Mouse (Mus musculus): ENCODE measurements around the gene Rplp1. TPM values are rescaled to one million over a fixed set of nuclear protein-coding genes. Genes with fewer than 3 reads are reported as not detected.

Gene Rplp1
- polyA plus RNA-seq, 1 experiment from 2014 or later, result 913 TPM

GRCm38 (mm10) chr9:61898401-61898800, 15.9 kb downstream of the Rplp1 start:
- peaks cover 83% of the 10 kb centered on the region for H3K27me3 ChIP-seq (replicated peaks)
- WGBS, result 1% methylated on average over 7 of the region's 8 CpGs

GRCm38 (mm10) chr9:61895014-61895413, 19.3 kb downstream of the Rplp1 start:
- 60% methylated on average over 8 of the region's 8 CpGs for WGBS
- Histone ChIP-seq H3K4me3 (no peak overlapping the region), H3K9ac (no peak overlapping the region), H3K4me2 (no peak overlapping the region), H3K9me3 (no peaks in the 10 kb centered on the region), H3K27ac (replicated peaks) (no peak overlapping the region), H3K36me3 (no peaks in the 10 kb centered on the region), H3K4me1 (peaks cover 8% of the 10 kb centered on the region; the same call in 1 of the 2 replicates), H3K27me3 (replicated peaks) (peaks cover 67% of the 10 kb centered on the region)
- ATAC-seq (ENCODE audit: extremely low read depth, insufficient number of reproducible peaks, low FRiP score, low TSS enrichment), result no peak

More at GRCm38 (mm10) chr9:61898401-61898800, 15.9 kb downstream of the Rplp1 start:
- Histone ChIP-seq H3K9me3 (no peaks in the 10 kb centered on the region), H3K4me3 (no peak overlapping the region), H3K4me1 (peaks cover 3% of the 10 kb centered on the region; the same call in 1 of the 2 replicates), H3K9ac (no peak overlapping the region), H3K36me3 (no peaks in the 10 kb centered on the region), H3K27ac (replicated peaks) (no peak overlapping the region), H3K4me2 (no peak overlapping the region)
- no peak for ATAC-seq (ENCODE audit: extremely low read depth, insufficient number of reproducible peaks, low FRiP score, low TSS enrichment)

GRCm38 (mm10) chr9:61889855-61890254, 24.5 kb downstream of the Rplp1 start:
- 43% methylated on average over 8 of the region's 8 CpGs for WGBS
- Histone ChIP-seq H3K36me3 (no peaks in the 10 kb centered on the region), H3K4me3 (no peak overlapping the region), H3K4me1 (peaks cover 35% of the 10 kb centered on the region), H3K27ac (replicated peaks) (no peak overlapping the region; the same call in 1 of the 2 replicates), H3K9ac (no peak overlapping the region), H3K9me3 (no peaks in the 10 kb centered on the region), H3K27me3 (replicated peaks) (peaks cover 24% of the 10 kb centered on the region), H3K4me2 (no peak overlapping the region)
- ATAC-seq (ENCODE audit: extremely low read depth, insufficient number of reproducible peaks, low FRiP score, low TSS enrichment), result no peak

- H3K9me3 ChIP-seq, result no peaks in the 10 kb centered on the region
- no peak overlapping the region for H3K4me2 ChIP-seq
- no peak overlapping the region for H3K9ac ChIP-seq
- WGBS, result 39% methylated on average over 11 of the region's 11 CpGs
- no peak for ATAC-seq (ENCODE audit: extremely low read depth, insufficient number of reproducible peaks, low FRiP score, low TSS enrichment)
- H3K27me3 ChIP-seq (replicated peaks), result peaks cover 15% of the 10 kb centered on the region
- no peaks in the 10 kb centered on the region for H3K36me3 ChIP-seq
- no peak overlapping the region for H3K4me3 ChIP-seq
- no peak overlapping the region for H3K27ac ChIP-seq (replicated peaks)
- H3K4me1 ChIP-seq, result peaks cover 43% of the 10 kb centered on the region
Observed at GRCm38 (mm10) chr9:61887661-61888379, 26.5 kb downstream of the Rplp1 start.

- Histone ChIP-seq H3K27me3 (replicated peaks) (peaks cover 16% of the 10 kb centered on the region), H3K36me3 (no peaks in the 10 kb centered on the region), H3K4me3 (no peak overlapping the region), H3K9me3 (no peaks in the 10 kb centered on the region), H3K4me1 (peaks cover 43% of the 10 kb centered on the region), H3K4me2 (no peak overlapping the region), H3K9ac (no peak overlapping the region), H3K27ac (replicated peaks) (no peak overlapping the region)
- no peak for ATAC-seq (ENCODE audit: extremely low read depth, insufficient number of reproducible peaks, low FRiP score, low TSS enrichment)
- 74% methylated on average over 7 of the region's 7 CpGs for WGBS
Observed at GRCm38 (mm10) chr9:61885964-61886363, 28.4 kb downstream of the Rplp1 start.

- H3K4me1 ChIP-seq, result peaks cover 38% of the 10 kb centered on the region
- peaks cover 16% of the 10 kb centered on the region for H3K27me3 ChIP-seq (replicated peaks)
- ATAC-seq (ENCODE audit: extremely low read depth, insufficient number of reproducible peaks, low FRiP score, low TSS enrichment), result no peak
- no peak overlapping the region for H3K4me3 ChIP-seq
- H3K27ac ChIP-seq (replicated peaks), result no peak overlapping the region; the same call in 1 of the 2 replicates
- 58% methylated on average over 13 of the region's 13 CpGs for WGBS
- no peak overlapping the region for H3K9ac ChIP-seq
- H3K4me2 ChIP-seq, result peak overlapping the region; percentile 1; the same call in 1 of the 2 replicates
- H3K36me3 ChIP-seq, result no peaks in the 10 kb centered on the region
- H3K9me3 ChIP-seq, result no peaks in the 10 kb centered on the region
Observed at GRCm38 (mm10) chr9:61884936-61885335, 29.4 kb downstream of the Rplp1 start.

- ATAC-seq (ENCODE audit: extremely low read depth, insufficient number of reproducible peaks, low FRiP score, low TSS enrichment), result no peak
- Histone ChIP-seq H3K27me3 (replicated peaks) (peaks cover 16% of the 10 kb centered on the region), H3K9ac (no peak overlapping the region), H3K36me3 (no peaks in the 10 kb centered on the region), H3K9me3 (no peaks in the 10 kb centered on the region), H3K27ac (replicated peaks) (no peak overlapping the region), H3K4me2 (peak overlapping the region; percentile 1; the same call in 1 of the 2 replicates), H3K4me1 (peaks cover 32% of the 10 kb centered on the region), H3K4me3 (no peak overlapping the region)
- WGBS, result 52% methylated on average over 7 of the region's 7 CpGs
Observed at GRCm38 (mm10) chr9:61884375-61884774, 30.0 kb downstream of the Rplp1 start.

- no peak overlapping the region for H3K27ac ChIP-seq (replicated peaks)
- no peak overlapping the region for H3K4me2 ChIP-seq
- H3K9ac ChIP-seq, result no peak overlapping the region
- H3K27me3 ChIP-seq (replicated peaks), result peaks cover 32% of the 10 kb centered on the region
- no peaks in the 10 kb centered on the region for H3K9me3 ChIP-seq
- WGBS, result 68% methylated on average over 3 of the region's 3 CpGs
- no peak overlapping the region for H3K4me3 ChIP-seq
- no peaks in the 10 kb centered on the region for H3K36me3 ChIP-seq
- H3K4me1 ChIP-seq, result peaks cover 24% of the 10 kb centered on the region
- ATAC-seq (ENCODE audit: extremely low read depth, insufficient number of reproducible peaks, low FRiP score, low TSS enrichment), result no peak
Observed at GRCm38 (mm10) chr9:61882179-61882578, 32.2 kb downstream of the Rplp1 start.

- Histone ChIP-seq H3K27ac (replicated peaks) (no peak overlapping the region), H3K4me1 (peaks cover 8% of the 10 kb centered on the region), H3K27me3 (replicated peaks) (peaks cover 61% of the 10 kb centered on the region), H3K36me3 (no peaks in the 10 kb centered on the region), H3K4me2 (no peak overlapping the region), H3K9me3 (no peaks in the 10 kb centered on the region), H3K9ac (no peak overlapping the region), H3K4me3 (no peak overlapping the region)
- ATAC-seq (ENCODE audit: extremely low read depth, insufficient number of reproducible peaks, low FRiP score, low TSS enrichment), result no peak
- 43% methylated on average over 2 of the region's 2 CpGs for WGBS
Observed at GRCm38 (mm10) chr9:61878889-61879288, 35.5 kb downstream of the Rplp1 start.

- H3K9me3 ChIP-seq, result no peaks in the 10 kb centered on the region
- H3K9ac ChIP-seq, result no peak overlapping the region
- H3K27me3 ChIP-seq (replicated peaks), result peaks cover 64% of the 10 kb centered on the region
- no peak overlapping the region for H3K4me3 ChIP-seq
- H3K4me1 ChIP-seq, result peaks cover 8% of the 10 kb centered on the region
- peak overlapping the region; percentile 16; the same call in 1 of the 2 replicates for H3K4me2 ChIP-seq
- no peaks in the 10 kb centered on the region for H3K36me3 ChIP-seq
- whole genome bisulfite sequencing, result 20% methylated on average over 22 of the region's 22 CpGs
- no peak for ATAC-seq (ENCODE audit: extremely low read depth, insufficient number of reproducible peaks, low FRiP score, low TSS enrichment)
- no peak overlapping the region for H3K27ac ChIP-seq (replicated peaks)
Observed at GRCm38 (mm10) chr9:61877373-61878112, 36.8 kb downstream of the Rplp1 start.

GRCm38 (mm10) chr9:61873325-61873724, 41.0 kb downstream of the Rplp1 start:
- Histone ChIP-seq H3K27ac (replicated peaks) (no peak overlapping the region), H3K4me2 (no peak overlapping the region), H3K4me1 (peaks cover 8% of the 10 kb centered on the region), H3K9me3 (peaks cover 6% of the 10 kb centered on the region; the same call in 1 of the 2 replicates), H3K9ac (no peak overlapping the region), H3K4me3 (no peak overlapping the region), H3K27me3 (replicated peaks) (peaks cover 66% of the 10 kb centered on the region), H3K36me3 (no peaks in the 10 kb centered on the region)
- no peak for ATAC-seq (ENCODE audit: extremely low read depth, insufficient number of reproducible peaks, low FRiP score, low TSS enrichment)
- 65% methylated on average over 8 of the region's 8 CpGs for WGBS
